Mouse (Mus musculus) heart, postnatal 0 days (tissue): ENCODE results near the gene Ntn1. TPM values are rescaled to one million over a fixed set of nuclear protein-coding genes. Genes with fewer than 3 reads are reported as not detected.

ENCODE experiments used
- ATAC-seq: fragments of 200-750 bp; cut with Nextera tagmentation; 2 replicates; pipeline ENCODE4 v1.8.0; 2017; ENCODE audit warnings: low read depth, moderate number of reproducible peaks, moderate library complexity; ENCODE audit not compliant: insufficient read depth
- DNase-seq: peaks from one replicate; pipeline ENCODE4 v3.0.0-alpha.2; 2016; ENCODE audit warnings: low spot score
- H3K27ac ChIP-seq: fragments of 300-500 bp; sonication (generic); 2 replicates; pipeline ENCODE4 v1.5.1; 2014; ENCODE audit warnings: low read depth, mild to moderate bottlenecking
- H3K27me3 ChIP-seq: fragments of 300-500 bp; sonication (generic); 2 replicates; pipeline ENCODE4 v1.6.1; 2014; ENCODE audit warnings: low read length, mixed read lengths; ENCODE audit not compliant: control insufficient read depth, insufficient read depth
- H3K36me3 ChIP-seq: fragments of 300-500 bp; sonication (generic); replicated peaks from 2 replicates; pipeline ENCODE4 v1.6.1; 2014; ENCODE audit warnings: low read length, mixed read lengths; ENCODE audit not compliant: control insufficient read depth, insufficient read depth
- H3K4me1 ChIP-seq: fragments of 300-500 bp; sonication (generic); 2 replicates; pipeline ENCODE4 v1.6.1; 2014; ENCODE audit warnings: antibody characterized with exemption; ENCODE audit not compliant: control insufficient read depth, insufficient read depth
- H3K4me2 ChIP-seq: fragments of 300-500 bp; sonication (generic); 2 replicates; pipeline ENCODE4 v1.6.1; 2014; ENCODE audit warnings: low read depth, mild to moderate bottlenecking, low read length, moderate library complexity
- H3K4me3 ChIP-seq: fragments of 300-500 bp; sonication (generic); 2 replicates; pipeline ENCODE4 v1.5.1; 2014; ENCODE audit warnings: low read depth, low read length
- H3K9ac ChIP-seq: fragments of 300-500 bp; sonication (generic); replicated peaks from 2 replicates; pipeline ENCODE4 v1.6.1; 2014; ENCODE audit warnings: low read depth, low read length, mixed read lengths
- H3K9me3 ChIP-seq: fragments of 300-500 bp; sonication (generic); replicated peaks from 2 replicates; pipeline ENCODE4 v1.6.1; 2016; ENCODE audit warnings: low read length; ENCODE audit not compliant: control insufficient read depth
- CTCF ChIP-seq: IDR thresholded peaks from 2 replicates; pipeline ENCODE4 v1.5.1; 2016; ENCODE audit warnings: antibody characterized with exemption, control low read depth, low read depth
- EP300 ChIP-seq: IDR thresholded peaks from 2 replicates; pipeline ENCODE4 v1.6.1; 2016; ENCODE audit warnings: antibody characterized with exemption, low read depth
- WGBS: fragments of 180-500 bp; shearing (Covaris S2); extraction: QIAGEN DNeasy Blood & Tissue Kit; methylation state at CpG from one replicate; pipeline ENCODE4 v1.1.7; 2014; 5-methylcytosine and 5-hydroxymethylcytosine counted together
- polyA plus RNA-seq: library from polyadenylated mRNA; unstranded; fragments of >200 nt; fragmentation: Nextera tagmentation; extraction: Ambion mirVana; gene quantifications from 2 replicates; pipeline ENCODE4 v1.2.1, GENCODE M21; 2015
- total RNA-seq: library from RNA; depleted of rRNA; stranded (reverse); fragments of >200 nt; gene quantifications from 2 replicates; pipeline ENCODE4 v1.2.3, GENCODE M21; 2014; ENCODE audit warnings: low replicate concordance

The Ntn1 gene
- total and polyA plus RNA-seq, 2 experiments from 2014 or later = 24.8 to 117 TPM

DNA sequence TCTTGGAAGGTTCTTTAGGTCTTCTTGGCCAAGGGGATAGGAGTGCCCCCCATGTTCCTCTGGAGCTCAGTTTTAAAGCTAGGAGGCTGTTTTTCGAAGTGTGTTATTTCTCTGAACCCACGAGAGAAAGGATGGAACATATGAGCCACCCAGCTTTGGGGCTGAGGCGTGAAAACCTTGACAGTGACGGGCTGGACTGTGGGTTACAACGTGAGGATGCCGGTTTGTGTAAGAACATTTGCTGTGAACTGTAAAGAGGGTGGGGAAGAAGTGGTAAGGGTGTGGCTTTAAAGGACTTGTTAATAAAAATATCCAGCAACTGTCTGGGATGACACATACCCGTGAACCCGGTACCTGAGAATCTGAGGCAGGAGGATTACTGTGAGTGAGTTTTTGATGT, 41.7 kb upstream of the Ntn1 start:
- H3K27ac ChIP-seq = no peak overlapping the region
- no peak for TF ChIP-seq CTCF
- TF ChIP-seq EP300 = no peak
- H3K4me1 ChIP-seq = no peaks in the 10 kb centered on the region
- no peaks in the 10 kb centered on the region for H3K9me3 ChIP-seq
- no peak overlapping the region for H3K9ac ChIP-seq
- H3K4me3 ChIP-seq = no peak overlapping the region
- no peaks in the 10 kb centered on the region for H3K36me3 ChIP-seq
- H3K4me2 ChIP-seq = no peak overlapping the region
- H3K27me3 ChIP-seq = no peaks in the 10 kb centered on the region
- 80% methylated on average over 8 of the region's 8 CpGs for WGBS
- ATAC-seq (no peak), DNase-seq (no peak)

DNA sequence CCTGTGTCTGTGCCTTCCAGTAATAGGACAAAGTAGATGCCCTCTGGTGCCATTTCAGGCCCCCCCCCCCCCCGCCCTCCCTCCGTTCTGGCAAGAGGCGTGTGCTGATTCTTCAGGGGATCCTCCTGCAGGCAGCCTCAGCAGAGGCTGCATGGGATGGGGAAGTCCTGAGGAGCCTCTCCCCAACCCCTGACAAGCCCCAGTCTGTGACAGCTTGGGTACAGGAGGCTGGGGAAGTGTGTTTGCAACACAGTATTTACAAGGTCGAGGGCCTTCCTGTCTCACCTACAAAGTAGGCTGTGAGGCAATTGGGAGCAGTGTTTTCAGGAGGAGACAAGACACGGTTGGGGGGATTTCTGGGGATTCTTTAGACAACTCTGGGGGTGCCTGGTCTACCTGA, 40.3 kb upstream of the Ntn1 start:
- no peak for DNase-seq
- H3K27ac ChIP-seq = no peak overlapping the region
- no peaks in the 10 kb centered on the region for H3K9me3 ChIP-seq
- ATAC-seq = no peak
- WGBS = 55% methylated on average over 5 of the region's 5 CpGs
- no peak overlapping the region for H3K4me3 ChIP-seq
- no peak overlapping the region for H3K9ac ChIP-seq
- TF ChIP-seq EP300 (no peak), CTCF (no peak)
- H3K4me1 ChIP-seq = no peaks in the 10 kb centered on the region
- H3K4me2 ChIP-seq = no peak overlapping the region
- no peaks in the 10 kb centered on the region for H3K27me3 ChIP-seq
- no peaks in the 10 kb centered on the region for H3K36me3 ChIP-seq

DNA sequence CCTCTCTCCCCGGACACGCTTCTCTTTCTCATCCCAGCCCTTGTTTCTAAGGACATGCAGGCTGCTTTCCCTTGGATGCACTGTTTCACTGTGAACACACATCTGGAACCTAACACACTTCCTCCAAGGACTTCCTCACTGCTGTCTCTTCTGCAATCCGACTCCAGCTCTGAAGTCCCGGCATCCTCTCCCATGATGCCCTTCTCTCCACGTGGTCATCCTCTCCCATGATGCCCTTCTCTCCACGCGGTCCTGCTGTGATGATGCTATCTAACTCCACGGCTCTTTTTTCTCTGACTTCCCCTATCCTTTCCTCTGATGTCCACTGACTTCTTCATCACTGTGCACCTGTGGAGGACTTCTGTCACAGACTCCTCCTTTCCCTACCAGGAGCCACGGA, 39.5 kb upstream of the Ntn1 start:
- Histone ChIP-seq H3K27ac (no peak overlapping the region), H3K36me3 (no peaks in the 10 kb centered on the region), H3K27me3 (no peaks in the 10 kb centered on the region), H3K4me3 (no peak overlapping the region), H3K9ac (no peak overlapping the region), H3K4me2 (no peak overlapping the region), H3K9me3 (no peaks in the 10 kb centered on the region), H3K4me1 (no peaks in the 10 kb centered on the region)
- no peak for DNase-seq
- WGBS = 71% methylated on average over 9 of the region's 9 CpGs
- no peak for ATAC-seq
- TF ChIP-seq EP300 (no peak), CTCF (no peak)

DNA sequence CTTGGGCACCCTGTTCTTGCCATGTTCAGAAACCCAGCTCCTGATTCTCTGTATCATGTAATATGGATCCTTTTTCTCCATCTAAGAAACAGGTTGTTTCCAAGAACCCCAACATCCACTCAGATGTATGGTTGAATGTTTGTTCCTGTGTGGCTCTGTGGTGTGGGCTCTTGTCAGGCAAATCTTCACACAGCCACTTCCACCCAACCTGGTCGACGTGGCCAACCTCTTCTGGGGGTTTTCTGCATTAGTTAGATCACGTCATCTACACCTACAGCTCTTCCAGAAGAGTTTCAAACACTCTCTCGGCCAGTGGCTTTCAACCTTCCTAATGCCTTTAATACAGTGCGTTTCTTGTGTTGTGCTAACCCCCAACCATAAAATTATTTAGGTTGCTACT, 35.8 kb upstream of the Ntn1 start:
- DNase-seq (no peak), ATAC-seq (no peak)
- Histone ChIP-seq H3K36me3 (no peaks in the 10 kb centered on the region), H3K4me1 (no peaks in the 10 kb centered on the region), H3K9ac (no peak overlapping the region), H3K4me2 (no peak overlapping the region), H3K9me3 (no peaks in the 10 kb centered on the region), H3K4me3 (no peak overlapping the region), H3K27me3 (peaks cover 12% of the 10 kb centered on the region; the same call in 1 of the 2 replicates), H3K27ac (no peak overlapping the region)
- whole genome bisulfite sequencing = 71% methylated on average over 5 of the region's 5 CpGs
- TF ChIP-seq EP300 = no peak
- TF ChIP-seq CTCF = no peak

DNA sequence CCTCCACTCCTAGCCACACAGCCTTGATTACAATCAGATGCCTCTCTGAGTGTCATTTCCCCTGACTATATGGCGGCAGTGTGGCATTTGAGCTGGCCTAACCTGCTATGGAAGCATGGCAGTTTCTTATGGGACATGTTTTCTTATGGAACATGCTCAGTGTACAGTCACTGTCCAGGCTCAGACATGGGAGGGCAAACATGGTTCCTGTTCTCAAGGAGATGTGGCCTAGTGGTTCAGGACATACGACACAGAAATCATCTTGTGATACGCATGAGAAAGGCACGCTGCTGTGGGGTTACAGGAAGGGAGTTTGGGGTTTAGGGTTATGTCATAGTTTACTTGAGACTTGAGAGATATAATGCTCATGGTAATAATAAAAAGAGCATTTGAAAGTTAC, 35.0 kb upstream of the Ntn1 start:
- no peak for DNase-seq
- no peaks in the 10 kb centered on the region for H3K4me1 ChIP-seq
- no peaks in the 10 kb centered on the region for H3K9me3 ChIP-seq
- 92% methylated on average over 4 of the region's 4 CpGs for WGBS
- H3K27me3 ChIP-seq = peaks cover 15% of the 10 kb centered on the region; the same call in 1 of the 2 replicates
- TF ChIP-seq CTCF = no peak
- no peak for TF ChIP-seq EP300
- no peak for ATAC-seq
- H3K4me2 ChIP-seq = no peak overlapping the region
- no peaks in the 10 kb centered on the region for H3K36me3 ChIP-seq
- no peak overlapping the region for H3K27ac ChIP-seq
- no peak overlapping the region for H3K4me3 ChIP-seq
- no peak overlapping the region for H3K9ac ChIP-seq

DNA sequence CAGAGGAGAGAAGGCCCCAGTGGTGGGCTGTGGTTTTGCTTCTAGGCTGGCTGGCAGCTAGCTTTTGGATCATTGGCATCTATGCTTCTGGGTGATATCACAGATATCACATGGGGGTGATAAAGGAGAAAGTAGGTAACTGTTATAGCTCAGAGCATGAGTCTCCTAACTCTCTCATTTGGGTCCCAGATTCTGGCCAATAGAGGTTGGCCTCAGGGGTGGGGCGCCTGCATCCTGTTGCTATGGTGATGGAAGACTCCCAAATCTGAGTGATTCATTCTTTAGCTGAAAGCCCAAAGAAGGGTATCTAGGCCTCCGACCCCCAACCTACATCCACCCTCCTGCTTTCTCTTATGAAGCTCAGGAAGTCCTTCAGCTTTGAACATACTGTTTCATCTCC, 34.1 kb upstream of the Ntn1 start:
- Histone ChIP-seq H3K4me1 (no peaks in the 10 kb centered on the region), H3K36me3 (no peaks in the 10 kb centered on the region), H3K9me3 (no peaks in the 10 kb centered on the region), H3K27me3 (peaks cover 15% of the 10 kb centered on the region; the same call in 1 of the 2 replicates), H3K4me2 (no peak overlapping the region), H3K27ac (no peak overlapping the region), H3K9ac (no peak overlapping the region), H3K4me3 (no peak overlapping the region)
- ATAC-seq (no peak), DNase-seq (no peak)
- WGBS = 80% methylated on average over 2 of the region's 2 CpGs
- TF ChIP-seq EP300 = no peak
- no peak for TF ChIP-seq CTCF
